Mouse (Mus musculus) cerebellum, adult 2 months (tissue): ENCODE measurements around the gene Dvl2.

Source experiments
- CTCF ChIP-seq: fragments of 200-500 bp; IDR thresholded peaks from 2 replicates; pipeline ENCODE4 v1.5.1; 2011; ENCODE audit warnings: low read depth, mild to moderate bottlenecking, control low read depth, low read length, moderate library complexity, borderline replicate concordance; ENCODE audit not compliant: insufficient read depth
- POLR2A ChIP-seq: fragments of 200-500 bp; IDR thresholded peaks from 2 replicates; pipeline ENCODE4 v1.6.1; 2011; ENCODE audit warnings: low read length, control low read depth, borderline replicate concordance; ENCODE audit not compliant: insufficient read depth

DNA sequence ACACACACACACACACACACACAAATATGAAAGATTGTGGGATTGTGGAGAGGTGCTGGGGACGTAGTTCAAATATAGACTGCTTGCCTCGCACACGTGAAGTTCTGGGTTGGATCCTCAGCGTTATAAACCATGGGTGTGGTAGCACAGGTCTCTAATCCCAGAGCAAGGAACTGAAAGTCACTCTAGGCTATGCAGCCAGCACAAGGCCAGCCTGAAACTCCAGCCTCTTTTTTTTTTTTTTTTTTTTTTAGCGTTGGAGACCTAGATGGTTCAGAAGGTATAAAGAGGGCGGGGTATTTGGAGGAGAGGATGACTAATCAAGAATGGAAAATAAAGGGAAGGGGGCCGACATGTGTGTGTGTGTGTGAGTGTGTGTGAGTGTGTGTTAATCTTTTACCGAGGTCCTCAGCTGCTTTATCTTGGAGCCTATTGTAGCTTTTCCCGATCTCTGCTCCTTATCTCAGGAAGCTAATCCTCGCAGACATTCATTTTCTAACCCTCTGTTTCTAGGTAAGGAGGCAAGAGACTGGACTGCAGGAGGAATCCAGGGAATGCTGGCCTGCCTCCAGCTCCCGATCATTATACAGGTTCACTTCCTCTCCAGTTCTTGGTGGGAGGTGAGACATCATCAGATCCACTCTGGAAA is 47.0 kb upstream of the Dvl2 start:
- TF ChIP-seq POLR2A (no peak), CTCF (no peak)
